Mouse (Mus musculus): ENCODE measurements around the gene Tsen2.

Tsen2 gene

DNA sequence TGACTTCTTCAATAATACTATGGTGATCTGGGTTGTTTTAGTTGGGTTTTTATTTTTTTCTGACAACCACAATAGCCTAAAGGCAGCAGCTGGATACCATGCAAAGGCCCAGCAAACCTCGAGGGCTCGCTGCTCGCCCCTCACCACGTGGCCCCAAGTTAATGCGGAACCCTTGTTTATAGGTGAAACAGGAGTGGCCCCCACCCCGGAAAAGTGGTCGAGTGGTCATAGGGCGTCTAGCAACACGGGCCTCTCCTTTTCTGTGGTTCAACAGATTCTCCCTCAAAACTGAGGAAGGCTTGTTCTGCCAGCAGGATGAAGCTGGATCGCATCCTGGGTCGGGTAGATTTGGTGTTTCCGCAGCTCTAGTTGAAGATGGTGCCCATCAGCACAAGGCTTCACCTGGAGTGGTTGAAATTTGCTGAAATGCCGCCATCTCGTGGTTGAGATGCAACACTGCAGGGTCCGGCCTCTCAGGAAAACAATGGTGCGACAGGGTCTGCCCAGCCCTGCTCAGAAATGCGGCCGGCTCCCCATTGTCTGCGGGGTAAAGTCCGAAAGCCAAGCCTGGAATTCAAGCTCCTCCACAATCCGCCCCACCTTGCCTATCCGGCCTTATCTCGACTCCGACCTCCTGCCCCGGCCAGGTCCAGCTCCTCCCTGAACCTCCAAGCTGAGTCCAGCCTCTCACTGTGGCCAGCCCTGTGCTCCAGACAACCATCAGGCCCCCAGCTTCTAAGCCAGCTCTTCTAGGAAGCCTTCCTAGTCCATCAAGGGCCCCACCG lies 5.6 kb upstream of the Tsen2 start:
- CTCF ChIA-PET, result interaction anchor here (0.6 to 0.8 kb wide), 2 partner anchors 16 to 171 kb away, joined by 6 to 7 read pairs; no protein-coding TSS in a partner anchor

DNA sequence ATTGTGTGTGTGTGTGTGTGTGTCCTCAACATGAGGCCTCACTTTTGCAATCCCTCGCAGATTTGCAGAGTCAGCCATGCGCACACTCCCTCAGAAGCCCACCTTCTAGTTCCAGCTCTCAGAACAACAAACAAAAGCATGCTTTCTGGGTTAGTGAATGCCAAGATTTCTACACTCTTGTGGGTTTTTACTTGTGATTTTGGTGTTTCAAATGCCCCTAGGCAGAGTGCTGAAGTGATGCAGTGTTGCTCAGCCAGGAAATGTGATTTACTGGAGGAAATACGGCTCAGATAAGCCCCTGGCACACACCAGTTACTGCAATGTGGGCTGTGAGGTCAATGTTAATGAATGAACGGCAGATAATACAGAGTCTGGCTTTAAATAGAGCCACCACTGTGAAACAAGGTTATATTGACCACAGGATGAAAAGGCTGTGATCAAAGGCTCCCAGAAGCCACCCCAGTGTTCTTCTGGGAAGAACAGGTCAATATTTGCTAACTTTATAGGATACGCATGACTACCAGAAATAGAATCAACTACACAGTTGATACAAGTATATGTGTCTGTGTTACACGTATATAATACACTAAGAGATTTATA lies 2.7 kb upstream of the Tsen2 start:
- CTCF ChIA-PET, result no interaction called here

DNA sequence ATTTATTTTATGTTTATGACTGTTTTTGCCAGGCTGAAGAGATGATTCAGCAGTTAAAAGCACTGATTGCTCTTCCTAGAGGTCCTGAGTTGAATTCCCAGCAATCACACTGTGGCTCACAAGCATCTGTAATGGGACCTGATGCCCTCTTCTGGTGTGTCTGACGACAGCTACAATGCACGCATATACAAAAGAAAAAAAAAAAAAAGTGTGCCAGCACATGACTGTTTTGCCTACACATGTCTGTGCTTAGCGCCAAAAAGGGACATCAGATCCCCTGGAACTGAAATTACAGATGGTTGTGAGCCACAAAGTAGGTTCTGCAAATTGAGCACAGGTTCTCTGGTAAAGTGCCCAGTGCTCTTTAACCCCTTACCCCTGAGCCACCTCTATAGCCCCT lies 2.1 kb upstream of the Tsen2 start:
- CTCF ChIA-PET, result no interaction called here

DNA sequence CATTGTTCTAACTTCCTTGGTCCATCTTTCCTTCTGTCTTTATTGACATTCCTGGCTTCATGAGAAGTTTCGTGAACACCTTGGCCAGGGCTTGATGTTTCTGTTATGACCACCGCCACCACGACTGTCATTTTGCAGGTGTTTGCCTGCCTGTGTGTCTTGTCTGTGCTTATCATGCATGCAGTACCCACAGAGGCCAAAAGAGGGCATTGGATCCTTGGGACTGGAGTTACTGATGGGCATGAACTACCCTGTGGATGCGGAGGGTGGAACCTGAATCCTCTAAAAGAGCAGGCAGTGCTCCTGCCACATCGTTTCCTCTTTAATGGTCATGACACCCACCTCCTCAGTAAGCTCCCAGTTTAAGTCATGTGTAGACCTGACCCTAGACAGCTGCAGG lies 1.8 kb downstream of the Tsen2 start:
- CTCF ChIA-PET, result no interaction called here

GRCm38 (mm10) chr6:115555485-115555884 lies 11.0 kb downstream of the Tsen2 start:
- CTCF ChIA-PET, result interaction anchor here (0.6 kb wide), 1 partner anchor 16 kb away, joined by 7 read pairs; no protein-coding TSS in a partner anchor

DNA sequence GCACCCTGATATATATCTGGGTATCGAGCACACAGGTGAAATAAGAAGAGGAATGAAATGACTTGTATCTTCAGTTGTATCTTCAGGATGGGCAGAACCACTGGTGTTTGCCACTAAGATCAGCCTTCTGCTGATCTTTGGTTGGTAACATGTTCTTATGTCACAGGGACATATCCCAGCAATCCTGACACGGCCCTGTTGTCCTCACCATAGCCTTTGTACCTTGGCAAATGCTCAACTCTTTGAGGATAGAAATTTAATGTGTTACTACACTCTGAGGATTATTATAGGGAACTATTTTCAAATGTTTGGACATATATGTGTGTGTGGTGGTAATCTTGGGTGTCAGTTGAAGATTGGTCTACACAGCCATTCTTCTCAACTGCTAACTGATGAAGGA lies 13.7 kb downstream of the Tsen2 start:
- CTCF ChIA-PET, result no interaction called here

GRCm38 (mm10) chr6:115559651-115560632 lies 15.5 kb downstream of the Tsen2 start:
- CTCF ChIA-PET, result no interaction called here

DNA sequence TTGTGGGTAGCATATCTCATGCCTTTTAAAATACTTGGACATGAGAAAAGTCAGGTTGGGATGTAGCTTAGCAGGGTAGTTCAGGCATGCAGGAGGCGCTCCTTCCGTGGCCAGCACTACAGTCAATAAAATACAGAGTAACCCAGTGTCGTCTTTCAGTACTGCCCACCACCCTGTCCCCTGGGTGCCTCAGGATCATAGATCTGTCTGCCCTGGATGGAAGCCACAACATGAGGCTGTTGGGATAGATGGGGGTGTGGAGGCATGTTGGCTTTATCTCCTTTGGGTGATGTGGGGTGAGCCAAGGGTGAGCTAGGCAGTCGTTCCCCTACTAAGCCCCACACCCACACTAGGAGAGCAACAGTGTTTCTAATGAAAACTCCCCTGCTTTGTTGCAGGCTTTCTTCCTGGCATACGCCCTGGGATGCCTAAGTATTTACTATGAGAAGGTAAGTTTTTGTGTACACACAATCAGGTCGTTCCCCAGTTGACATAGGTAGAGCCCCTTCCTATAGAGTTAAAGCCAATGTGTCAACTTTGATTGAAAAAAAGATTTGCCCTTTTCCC lies 21.1 kb downstream of the Tsen2 start:
- CTCF ChIA-PET, result no interaction called here

GRCm38 (mm10) chr6:115574171-115574570 lies 29.7 kb downstream of the Tsen2 start:
- CTCF ChIA-PET, result no interaction called here

- CTCF ChIA-PET, result no interaction called here
These were observed 32.9 kb downstream of the Tsen2 start for GRCm38 (mm10) chr6:115577407-115577806.

- CTCF ChIA-PET, result no interaction called here
These were observed 33.5 kb downstream of the Tsen2 start for GRCm38 (mm10) chr6:115577941-115578340.

DNA sequence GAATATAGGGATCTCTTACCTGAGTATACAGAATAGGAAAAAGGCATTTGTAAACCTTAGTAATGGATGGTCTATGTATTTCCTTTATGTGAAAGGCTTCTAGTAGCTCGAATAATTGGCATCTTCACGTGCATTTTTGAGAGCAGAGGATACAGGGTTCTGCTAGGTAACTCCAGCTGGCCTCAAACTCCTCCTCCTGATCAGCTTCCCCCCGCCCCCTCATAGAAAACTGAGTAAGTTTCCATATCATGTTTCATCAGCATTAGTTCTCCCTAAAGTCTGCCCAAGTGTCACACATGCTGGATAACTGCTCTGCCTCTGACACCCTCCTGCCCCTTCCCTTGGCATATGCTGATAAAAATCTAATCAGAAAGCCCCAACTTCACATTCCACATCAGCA lies 36.3 kb downstream of the Tsen2 start:
- CTCF ChIA-PET, result no interaction called here

- CTCF ChIA-PET, result interaction anchor here (0.6 kb wide), 1 partner anchor 522 kb away, joined by 3 read pairs; no protein-coding TSS in a partner anchor
These were observed 38.1 kb downstream of the Tsen2 start for GRCm38 (mm10) chr6:115582328-115583115.

- CTCF ChIA-PET, result no interaction called here
These were observed 39.1 kb downstream of the Tsen2 start for GRCm38 (mm10) chr6:115583430-115584125.

GRCm38 (mm10) chr6:115584176-115584575 lies 39.7 kb downstream of the Tsen2 start:
- CTCF ChIA-PET, result interaction anchor here (0.8 kb wide), 1 partner anchor 684 kb away, joined by 3 read pairs; no protein-coding TSS in a partner anchor

GRCm38 (mm10) chr6:115586321-115586720 lies 41.9 kb downstream of the Tsen2 start:
- CTCF ChIA-PET, result no interaction called here

- CTCF ChIA-PET, result no interaction called here
These were observed 47.4 kb downstream of the Tsen2 start for GRCm38 (mm10) chr6:115591692-115592359.

DNA sequence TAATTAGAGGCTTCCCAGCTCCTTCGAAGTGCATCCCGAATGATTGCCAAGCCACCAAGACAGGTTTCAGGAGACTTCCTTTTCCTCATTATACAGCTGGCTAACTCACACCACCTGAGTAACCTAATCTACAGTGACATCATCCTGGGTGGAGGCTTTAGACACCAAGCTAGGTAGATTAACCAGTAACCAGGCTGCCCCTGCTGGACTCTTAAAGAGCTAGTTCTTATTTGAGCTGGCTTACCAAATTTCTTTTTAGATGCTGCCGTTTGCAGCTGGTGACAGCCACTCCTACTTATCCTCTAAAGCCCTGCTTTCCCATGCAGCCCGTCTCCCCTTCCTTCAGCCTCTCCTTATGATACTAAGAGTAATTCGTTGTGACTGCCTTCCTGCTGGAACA lies 48.0 kb downstream of the Tsen2 start, which contains the start of gene Mkrn2os:
TSS of gene Mkrn2os (minus strand) at position 119 of the 400 bp plus-strand sequence.
- CTCF ChIA-PET, result no interaction called here

- CTCF ChIA-PET, result interaction anchor here (0.7 kb wide), 1 partner anchor 228 kb away, joined by 3 read pairs; no protein-coding TSS in a partner anchor
These were observed 48.8 kb downstream of the Tsen2 start for GRCm38 (mm10) chr6:115593252-115593651.

DNA sequence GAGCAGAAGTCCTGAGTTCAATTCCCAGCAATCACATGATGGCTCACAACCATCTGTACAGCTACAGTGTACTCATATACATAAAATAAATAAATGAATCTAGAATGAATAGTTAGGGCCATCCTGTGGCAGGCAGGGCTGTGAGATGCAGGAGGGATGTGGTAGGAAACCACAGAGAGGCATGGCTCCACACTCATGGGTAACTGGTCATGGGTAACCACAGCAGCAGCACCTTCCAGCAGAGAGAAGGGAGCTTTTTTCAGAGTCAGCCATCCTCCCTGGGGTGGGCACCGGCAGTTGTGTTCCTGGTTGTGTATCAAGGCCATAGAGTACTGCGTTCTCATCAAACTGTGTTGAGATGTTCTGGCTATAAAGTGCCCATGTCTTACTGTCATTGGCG lies 50.0 kb downstream of the Tsen2 start:
- CTCF ChIA-PET, result no interaction called here

All from spleen, embryonic (tissue).